Mouse (Mus musculus) erythroblast, embryonic 14.5 days (primary cell): ENCODE results near the gene Cyp2c67. TPM values are rescaled to one million over a fixed set of nuclear protein-coding genes. Genes with fewer than 3 reads are reported as not detected.
"Not testable (repeated sequence)": the region's sequence is repeated elsewhere in the genome, so short reads cannot be mapped to it uniquely, and the experiment has no call there.

Source experiments
- H3K27me3 ChIP-seq: 2 replicates; pipeline ENCODE4 v1.6.1; 2012; ENCODE audit warnings: inconsistent platforms; ENCODE audit not compliant: control insufficient read depth
- H3K36me3 ChIP-seq: 2 replicates; pipeline ENCODE4 v1.6.1; 2012; ENCODE audit warnings: mild to moderate bottlenecking, inconsistent platforms; ENCODE audit not compliant: control insufficient read depth
- H3K4me1 ChIP-seq: 2 replicates; pipeline ENCODE4 v1.6.1; 2012; ENCODE audit warnings: inconsistent platforms; ENCODE audit not compliant: control insufficient read depth
- H3K4me3 ChIP-seq: replicated peaks from 2 replicates; pipeline ENCODE3; 2012; ENCODE audit warnings: moderate library complexity, mild to moderate bottlenecking, inconsistent platforms
- H3K9me3 ChIP-seq: 2 replicates; pipeline ENCODE4 v1.6.1; 2012; ENCODE audit warnings: low read length, inconsistent platforms, mixed read lengths; ENCODE audit not compliant: control insufficient read depth
- GATA1 ChIP-seq: IDR thresholded peaks from 2 replicates; pipeline ENCODE4 v1.6.1; 2012; ENCODE audit warnings: low read length, inconsistent platforms, mixed read lengths
- TAL1 ChIP-seq: IDR thresholded peaks from 3 replicates; pipeline ENCODE4 v1.6.1; 2012; ENCODE audit warnings: low read length, inconsistent platforms, mixed read lengths
- polyA plus RNA-seq: library from polyadenylated mRNA; stranded (reverse); fragments of >175 nt; gene quantifications from 2 replicates; pipeline ENCODE4 v1.2.3, GENCODE M21; 2012

The Cyp2c67 gene
- not detected in 2 replicates for polyA plus RNA-seq

DNA sequence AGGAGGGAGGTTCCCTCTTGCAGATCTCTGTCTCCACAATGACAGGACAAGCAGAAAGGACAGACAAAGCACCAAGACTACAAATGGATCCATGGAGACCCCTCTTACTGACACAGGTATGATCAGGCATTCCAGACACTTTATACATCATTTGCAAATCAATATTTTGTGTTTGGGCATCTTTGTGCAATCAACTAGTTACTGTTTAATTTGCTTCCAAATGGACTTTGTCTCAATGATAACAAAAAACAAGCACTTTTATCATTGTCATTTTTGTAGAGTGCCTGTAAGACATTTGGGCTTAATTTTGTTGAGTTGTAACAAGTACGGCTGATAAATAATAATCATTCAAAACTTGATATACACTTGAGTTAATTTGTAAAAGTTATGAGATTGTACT, at the start of gene Cyp2c67:
Gene Cyp2c67, minus strand, starts transcription at position 114 of the 400 bp plus-strand sequence.
- Histone ChIP-seq H3K36me3 (no peaks in the 10 kb centered on the region), H3K4me1 (no peaks in the 10 kb centered on the region), H3K27me3 (no peaks in the 10 kb centered on the region), H3K9me3 (peaks cover 10% of the 10 kb centered on the region), H3K4me3 (no peak within 1 kb of the TSS)
- TF ChIP-seq TAL1 (no peak), GATA1 (no peak)

DNA sequence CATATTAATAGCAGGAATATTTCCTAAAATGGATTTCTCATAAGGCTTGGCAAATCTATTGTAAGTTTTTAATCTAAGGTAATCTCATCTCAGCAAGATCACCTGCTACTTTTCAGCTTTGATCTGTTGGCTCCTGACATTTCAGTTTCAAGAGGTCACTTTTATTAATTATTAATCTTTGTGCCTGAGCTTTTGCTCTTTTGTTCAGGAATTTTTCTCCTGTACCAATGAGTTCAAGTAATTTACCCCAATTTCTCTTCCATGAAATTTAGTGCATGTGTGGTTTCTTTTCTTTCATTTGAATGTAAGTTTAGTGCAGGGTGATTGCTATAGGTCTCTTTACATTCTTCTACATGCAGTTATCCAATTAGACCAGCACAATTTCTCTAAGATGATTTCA, 16.8 kb upstream of the Cyp2c67 start:
- H3K9me3 ChIP-seq, H3K27me3 ChIP-seq, H3K36me3 ChIP-seq, H3K4me1 ChIP-seq, H3K4me3 ChIP-seq: not testable (repeated sequence)

DNA sequence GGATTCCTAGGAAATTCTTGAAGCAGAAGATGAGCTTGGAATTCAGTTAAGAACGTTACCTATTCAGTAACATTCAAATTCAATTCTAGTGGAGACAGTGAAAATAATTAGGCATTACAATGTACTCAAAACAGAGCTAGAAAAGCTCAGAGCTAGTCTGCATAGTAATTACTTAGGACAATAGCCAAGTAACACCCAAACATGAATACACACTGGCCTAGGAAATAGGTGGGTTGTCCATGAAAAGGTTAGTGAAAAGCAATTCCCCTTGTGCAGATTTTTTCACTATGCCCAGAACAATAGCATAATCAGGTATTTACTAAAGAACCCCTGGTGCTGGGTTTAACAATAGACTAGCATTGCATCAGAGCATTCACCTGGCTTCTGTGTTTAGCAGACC, 3.5 kb upstream of the Cyp2c67 start:
- TF ChIP-seq TAL1 (no peak), GATA1 (no peak)
- Histone ChIP-seq H3K27me3 (no peaks in the 10 kb centered on the region), H3K9me3 (peaks cover 3% of the 10 kb centered on the region), H3K4me1 (no peaks in the 10 kb centered on the region), H3K36me3 (no peaks in the 10 kb centered on the region), H3K4me3 (no peak overlapping the region)

DNA sequence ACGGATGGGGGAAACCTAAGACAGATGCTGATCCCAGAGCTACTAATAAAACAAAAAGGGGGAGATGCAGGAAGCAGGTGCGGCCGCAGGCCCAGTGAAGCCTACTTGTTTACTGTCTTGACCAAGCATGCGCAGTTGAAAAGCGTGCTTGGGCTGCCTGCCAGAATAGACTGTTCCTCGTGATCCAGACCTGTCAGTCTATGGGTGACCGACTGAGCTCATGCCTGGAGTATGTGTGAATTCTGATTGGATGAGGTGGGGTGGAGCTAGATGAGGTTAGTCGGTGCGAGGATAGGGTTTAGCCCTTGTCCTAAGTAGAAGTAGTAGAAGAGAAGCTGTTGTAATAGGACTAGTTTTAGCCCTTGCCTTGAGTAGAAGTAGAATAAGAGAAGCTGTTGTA, 1.3 kb downstream of the Cyp2c67 start:
- H3K9me3 ChIP-seq: peaks cover 10% of the 10 kb centered on the region
- no peaks in the 10 kb centered on the region for H3K27me3 ChIP-seq
- H3K4me3 ChIP-seq: no peak overlapping the region
- no peaks in the 10 kb centered on the region for H3K36me3 ChIP-seq
- no peaks in the 10 kb centered on the region for H3K4me1 ChIP-seq
- no peak for TF ChIP-seq GATA1
- no peak for TF ChIP-seq TAL1

DNA sequence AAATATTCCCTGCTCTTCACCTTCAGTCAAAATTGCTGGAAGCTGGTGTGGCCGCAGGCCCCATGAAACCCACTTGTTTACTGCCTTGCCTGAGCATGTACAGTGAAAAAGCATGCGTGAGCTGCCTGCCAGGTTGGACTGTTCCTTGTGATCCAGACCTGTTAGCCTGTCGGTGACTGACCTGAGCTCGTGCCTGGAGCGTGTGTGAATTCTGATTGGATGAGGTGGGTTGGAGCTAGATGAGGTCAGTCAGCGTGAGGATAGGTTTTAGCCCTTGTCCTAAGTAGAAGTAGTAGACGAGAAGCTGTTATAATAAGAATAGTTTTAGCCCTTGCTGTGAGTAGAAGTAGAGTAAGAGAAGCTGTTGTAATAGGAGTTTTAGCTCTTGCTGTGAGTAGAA, 4.3 kb downstream of the Cyp2c67 start:
- not testable (repeated sequence) for H3K9me3 ChIP-seq, H3K4me3 ChIP-seq, H3K36me3 ChIP-seq, H3K27me3 ChIP-seq, H3K4me1 ChIP-seq

Other genes starting within 250 kb of the Cyp2c67 start
- gene Cyp2c38, start 186.0 kb downstream of the Cyp2c67 start, polyA plus RNA-seq: not detected in 2 replicates
- gene Cyp2c39, start 138.2 kb downstream of the Cyp2c67 start, polyA plus RNA-seq: not detected in 2 replicates
- 0.02 TPM in 1 of 2 replicates, not detected in the other for gene Cyp2c68, start 92.0 kb upstream of the Cyp2c67 start, polyA plus RNA-seq
- not detected in 2 replicates for gene Cyp2c40, start 163.8 kb upstream of the Cyp2c67 start, polyA plus RNA-seq
- gene Cyp2c69, start 237.7 kb upstream of the Cyp2c67 start, polyA plus RNA-seq: not detected in 2 replicates